Mouse (Mus musculus) left cerebral cortex, adult 11 months (tissue): ENCODE data around the gene Siah2.
A peak's percentile ranks its signal among the peaks of the same experiment; 100 is the strongest.

ENCODE experiments used
- DNase-seq: peaks from one replicate; pipeline ENCODE4 v3.0.0; 2022; ENCODE audit warnings: low spot score

Siah2 gene

DNA sequence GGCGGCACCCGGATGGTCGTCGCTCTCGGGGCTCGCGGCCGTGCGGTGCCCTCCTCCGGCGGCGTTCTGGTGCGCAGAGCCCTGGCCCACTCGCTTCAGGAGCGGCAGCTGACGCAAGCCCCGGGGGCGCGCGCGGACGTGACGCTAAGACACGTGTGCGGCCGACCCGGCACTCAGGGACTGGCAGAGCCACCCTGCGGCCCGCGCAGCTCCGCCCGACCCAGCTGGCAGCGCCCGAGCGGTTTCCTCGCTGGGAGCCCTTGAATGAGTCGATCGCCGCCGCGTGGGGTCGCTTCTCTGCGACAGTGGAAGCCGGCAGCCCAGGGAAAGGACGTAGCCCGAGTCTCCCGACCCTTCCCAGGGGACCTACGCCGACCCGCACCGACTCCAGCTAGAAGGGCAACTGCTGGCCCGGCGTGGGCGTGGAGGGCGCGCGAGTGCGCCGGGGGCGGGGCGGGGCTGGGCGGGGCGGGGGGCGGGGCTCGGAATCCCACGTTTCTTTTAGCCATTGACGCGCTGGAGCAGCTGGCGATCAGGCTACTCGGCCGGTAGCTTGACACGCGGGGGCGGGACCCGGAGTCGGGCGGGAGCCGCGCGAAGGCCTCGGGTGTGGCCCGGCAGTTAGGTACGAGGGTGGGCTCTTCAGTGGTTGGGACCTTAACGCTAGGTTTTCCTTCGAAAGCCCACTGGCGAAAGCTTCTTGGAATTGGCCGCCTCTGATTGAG, at the start of gene Siah2:
Gene Siah2, minus strand, starts transcription at position 404 of the 725 bp plus-strand sequence.
- peak; percentile 91 for DNase-seq

GRCm38 (mm10) chr3:58739536-58739935, 47.3 kb upstream of the Siah2 start:
- DNase-seq: no peak

DNA sequence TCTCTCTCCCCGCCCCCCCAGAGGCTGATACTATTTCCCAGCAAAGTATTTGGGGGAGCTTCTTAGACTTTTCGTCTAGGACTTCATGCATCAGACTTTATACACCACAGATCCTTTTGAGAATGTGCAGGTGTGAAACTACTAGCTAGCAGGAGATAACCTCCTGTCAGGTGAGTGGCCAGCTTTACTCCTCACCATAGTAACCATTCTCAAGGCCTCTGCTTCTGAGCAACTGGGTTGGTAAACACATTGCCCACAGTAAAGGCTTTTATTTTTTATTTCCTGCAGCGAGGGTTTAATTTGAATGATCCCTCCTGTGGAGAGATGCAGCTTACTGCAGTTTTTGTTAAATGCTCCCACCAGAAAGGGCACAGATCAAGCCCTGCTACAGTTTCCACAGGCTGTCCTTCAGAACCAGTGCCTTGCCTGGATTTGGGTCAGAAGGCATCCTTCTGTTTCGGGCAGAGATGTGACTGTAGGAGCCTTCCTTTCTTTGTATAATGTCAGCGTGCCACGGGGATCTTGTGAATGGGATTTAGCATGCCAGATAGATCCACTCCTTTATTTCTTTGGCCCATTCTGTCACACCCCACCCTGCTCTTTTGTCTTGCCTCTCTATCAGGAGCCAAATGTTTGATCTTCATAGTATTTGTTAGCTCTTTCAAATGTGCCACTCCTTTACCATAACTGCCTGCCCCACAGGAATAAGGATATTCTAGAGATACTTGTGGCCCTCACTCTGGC, 46.3 kb upstream of the Siah2 start:
- DNase-seq: no peak

- DNase-seq: no peak
These were observed 39.3 kb upstream of the Siah2 start for GRCm38 (mm10) chr3:58731520-58731919.

DNA sequence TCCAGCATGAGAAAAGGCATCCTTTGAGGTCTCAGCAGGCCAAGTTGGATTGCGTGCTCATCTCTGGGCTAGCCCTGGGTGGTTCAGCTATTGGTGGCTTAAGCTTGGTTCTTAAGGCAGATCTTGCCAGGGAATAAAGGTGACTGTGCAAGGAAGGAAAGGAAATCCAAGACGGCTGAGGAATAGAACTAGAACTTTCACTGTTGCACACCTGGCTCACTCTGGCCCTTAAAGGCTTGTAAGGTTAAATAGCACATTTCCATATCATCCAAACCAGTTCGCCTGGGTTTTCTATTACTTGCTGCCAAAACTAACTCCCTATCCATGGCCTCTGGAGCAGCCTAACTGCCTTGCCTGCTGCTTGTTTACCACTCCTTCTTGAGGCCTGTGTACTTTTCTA, 38.4 kb upstream of the Siah2 start:
- no peak for DNase-seq

DNA sequence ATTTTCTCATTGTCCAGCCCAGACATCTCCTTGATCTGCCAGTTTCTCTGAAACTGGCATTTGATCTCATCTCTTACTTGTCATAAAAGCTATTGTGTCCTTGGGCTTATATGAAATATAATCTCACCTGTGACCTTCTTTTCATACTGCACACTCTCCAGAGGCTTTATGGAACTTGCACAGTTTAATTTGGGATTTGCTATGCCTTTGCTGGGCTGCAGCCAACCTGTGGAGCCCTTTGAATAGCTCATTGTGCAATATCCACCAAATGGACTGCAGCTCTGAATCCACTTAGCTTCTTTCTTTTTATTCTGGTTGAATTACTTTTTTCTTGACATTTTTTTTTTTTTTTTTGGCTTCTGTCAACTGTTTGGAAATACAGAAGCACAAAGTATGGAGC, 37.3 kb upstream of the Siah2 start:
- DNase-seq: no peak

- no peak for DNase-seq
These were observed 35.4 kb upstream of the Siah2 start for GRCm38 (mm10) chr3:58727601-58728000.

DNA sequence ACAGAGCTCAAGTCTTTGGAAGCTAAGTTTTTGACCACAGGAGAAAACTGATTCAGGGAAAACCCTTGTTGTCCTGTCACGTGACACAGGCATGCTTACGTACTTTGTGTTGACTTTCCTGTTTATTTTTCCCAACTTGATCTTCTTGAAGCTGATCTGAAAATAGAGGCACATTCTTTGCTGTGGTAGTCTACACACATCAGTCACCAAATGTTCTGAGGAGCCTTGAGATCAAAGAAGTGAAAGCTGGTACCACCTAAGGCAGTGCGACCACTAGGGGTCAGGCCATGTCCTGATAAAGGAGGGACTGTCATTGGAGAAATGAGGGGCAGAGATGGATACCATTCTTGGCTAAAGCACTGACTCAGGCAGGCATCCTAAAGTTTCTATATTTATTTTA, 34.8 kb upstream of the Siah2 start:
- no peak for DNase-seq

- DNase-seq: no peak
These were observed 34.2 kb upstream of the Siah2 start for GRCm38 (mm10) chr3:58726374-58726773.

GRCm38 (mm10) chr3:58724815-58725214, 32.6 kb upstream of the Siah2 start:
- DNase-seq: no peak

GRCm38 (mm10) chr3:58723656-58724055, 31.5 kb upstream of the Siah2 start:
- no peak for DNase-seq

DNA sequence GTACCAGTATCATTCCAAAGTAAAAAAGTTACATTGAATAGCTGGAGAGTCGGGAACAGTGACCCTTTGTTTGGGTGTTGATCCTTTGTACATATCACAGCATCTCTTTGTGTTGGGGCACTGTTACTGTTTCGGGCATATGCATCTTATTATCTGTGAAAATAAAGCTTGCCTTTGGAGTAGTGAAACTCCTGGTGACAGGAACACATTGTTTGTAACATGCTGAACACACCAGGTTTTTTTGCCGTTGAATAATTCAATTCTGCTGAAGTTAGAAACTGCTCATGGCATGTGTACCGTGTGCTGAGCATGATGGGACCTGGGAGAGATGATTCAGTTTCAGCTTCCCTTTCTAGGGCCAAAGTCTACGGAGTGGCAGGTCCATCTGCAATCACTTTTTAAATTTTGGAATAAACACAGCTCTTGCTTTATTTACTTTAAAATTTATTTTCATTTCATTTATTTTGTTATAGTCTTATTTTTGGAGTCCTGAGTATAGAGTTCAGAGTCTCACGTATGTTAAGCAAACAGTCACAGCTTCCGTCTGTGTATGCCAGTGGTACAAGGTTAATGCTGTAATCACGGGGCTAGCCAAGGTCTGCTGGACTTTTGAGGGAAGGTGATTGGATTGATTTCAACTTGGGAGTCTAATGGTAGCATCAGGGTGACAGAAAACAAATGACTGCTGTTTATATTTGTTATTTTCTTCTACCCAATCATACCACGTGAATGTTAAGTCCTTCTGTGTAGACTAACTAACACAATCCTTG, 27.4 kb upstream of the Siah2 start:
- DNase-seq: peak; percentile 11

GRCm38 (mm10) chr3:58716705-58717104, 24.5 kb upstream of the Siah2 start:
- no peak for DNase-seq

DNA sequence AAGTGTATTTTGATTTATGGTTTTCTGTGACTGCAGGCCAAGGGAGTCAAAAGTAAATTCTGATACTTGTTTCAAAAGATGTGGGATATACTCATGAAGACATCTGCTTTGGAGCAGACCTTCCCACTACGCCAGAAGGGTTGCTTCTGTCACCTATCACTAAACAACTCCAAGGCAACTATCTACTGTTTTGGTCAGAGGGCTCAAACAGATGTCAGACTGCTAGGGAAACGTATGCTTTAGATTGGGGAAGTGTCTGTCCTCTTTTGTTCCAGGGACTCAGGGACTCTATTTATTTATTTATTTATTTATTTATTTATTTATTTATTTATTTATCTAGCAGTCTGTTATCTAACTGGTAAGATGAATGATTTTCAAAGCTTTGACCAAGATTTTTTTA, 22.6 kb upstream of the Siah2 start:
- DNase-seq: no peak

- DNase-seq: no peak
These were observed 21.8 kb upstream of the Siah2 start for GRCm38 (mm10) chr3:58714034-58714433.

DNA sequence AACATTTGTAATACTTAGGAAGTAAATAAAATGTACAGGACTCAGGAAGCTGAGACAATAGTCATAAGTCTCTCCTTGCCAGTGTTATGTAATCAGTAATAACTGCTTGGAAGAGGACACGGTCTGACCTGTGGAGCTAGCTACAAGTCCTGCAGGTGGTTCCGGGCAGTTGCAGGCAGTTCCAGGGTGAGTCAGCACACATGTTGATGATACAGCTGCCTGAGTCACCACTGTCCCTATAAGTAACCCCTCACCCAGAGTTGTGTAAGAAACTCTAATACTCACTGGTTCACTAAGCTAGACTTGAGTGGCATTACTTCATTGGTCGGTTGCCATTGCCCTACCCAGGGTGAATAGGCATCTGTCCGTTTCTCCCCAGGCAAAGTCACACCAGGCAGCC, 21.0 kb upstream of the Siah2 start:
- no peak for DNase-seq

DNA sequence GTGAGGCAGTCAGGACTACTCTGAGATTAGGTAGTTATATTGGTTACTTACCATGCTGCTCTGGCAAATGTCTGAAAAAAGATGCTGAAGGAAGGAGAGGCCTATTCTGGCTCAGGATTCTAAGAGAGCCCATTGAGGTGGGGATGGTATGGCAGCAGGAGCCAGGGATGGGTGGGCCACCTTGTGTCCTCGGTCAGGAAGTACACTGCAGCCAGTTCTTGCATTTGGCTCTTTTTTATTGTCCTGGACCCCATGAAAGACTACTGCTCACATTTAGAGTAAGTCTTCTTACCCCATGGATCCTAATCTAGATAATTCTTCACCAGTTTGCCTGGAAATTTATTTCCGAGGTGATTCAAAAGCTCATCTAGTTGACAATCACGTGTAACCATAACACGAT, 12.3 kb upstream of the Siah2 start:
- no peak for DNase-seq

GRCm38 (mm10) chr3:58703748-58704147, 11.5 kb upstream of the Siah2 start:
- no peak for DNase-seq

- no peak for DNase-seq
These were observed 10.1 kb upstream of the Siah2 start for GRCm38 (mm10) chr3:58702329-58702728.

- no peak for DNase-seq
These were observed 9.2 kb upstream of the Siah2 start for GRCm38 (mm10) chr3:58701441-58701840.

- DNase-seq: no peak
These were observed 5.7 kb upstream of the Siah2 start for GRCm38 (mm10) chr3:58697926-58698325.

DNA sequence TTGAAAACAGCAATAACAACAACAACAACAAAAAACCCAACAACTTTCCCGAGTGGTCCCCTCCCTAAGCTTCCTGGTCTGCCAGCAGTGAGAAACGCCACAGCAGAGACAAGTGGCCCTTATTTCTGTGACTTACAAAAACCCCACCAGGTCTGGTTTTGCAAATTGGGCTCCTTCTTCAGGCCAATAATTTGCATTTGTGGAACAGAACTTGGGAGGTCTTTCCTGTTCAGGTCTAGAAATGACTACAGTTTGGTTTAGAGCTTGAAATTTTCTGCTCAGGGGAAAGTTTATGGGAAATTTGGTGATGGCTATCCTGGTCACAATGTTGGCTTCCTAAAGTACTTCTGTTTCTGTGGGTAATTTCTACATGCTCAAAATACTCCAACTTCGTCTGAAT, 4.6 kb upstream of the Siah2 start:
- DNase-seq: no peak

- DNase-seq: no peak
These were observed 3.3 kb upstream of the Siah2 start for GRCm38 (mm10) chr3:58695507-58695906.
